Mouse (Mus musculus): ENCODE measurements around the gene Atg4b.

GRCm38 (mm10) chr1:93834671-93835150 is 83.4 kb downstream of the Atg4b start:
- TF ChIP-seq CHD2 (IDR thresholded peaks at IDR 0.05; ENCODE audit: low read depth, low read length): no peak
- TF ChIP-seq ZC3H11A (IDR thresholded peaks at IDR 0.05; ENCODE audit: borderline replicate concordance, low read depth, low read length): no peak
- TF ChIP-seq MAFK (IDR thresholded peaks at IDR 0.05; ENCODE audit: insufficient read depth, low read depth, low read length): no peak
- TF ChIP-seq HCFC1 (IDR thresholded peaks at IDR 0.05; ENCODE audit: borderline replicate concordance, insufficient read depth, low read length): no peak
- no peak for TF ChIP-seq ZNF384 (IDR thresholded peaks at IDR 0.05; ENCODE audit: low read depth, low read length)
